Mouse (Mus musculus): ENCODE results near the gene Lefty1. TPM values are rescaled to one million over a fixed set of nuclear protein-coding genes. Genes with fewer than 3 reads are reported as not detected.
"Not testable (repeated sequence)": the region's sequence is repeated elsewhere in the genome, so short reads cannot be mapped to it uniquely, and the experiment has no call there.

The Lefty1 gene
- not detected for total RNA-seq (2018; cell fraction: chromatin; rRNA removed)
- total RNA-seq (2018; cell fraction: cytosol; rRNA removed), result 1 to 10 TPM in 3 of 26 experiments, under 1 TPM in 23; 0.18 to 1.4 (median 0.53) TPM
- under 1 TPM in 2 of 26 experiments, not detected in 24; 0.51 to 0.92 TPM for total RNA-seq (2018; cell fraction: nucleus; rRNA removed)
- 0.14 to 1.1 TPM (median 0.87 TPM) in 3 replicates for polyA plus RNA-seq (2018)

- no peak within 1 kb of the TSS for H3K4me3 ChIP-seq (ENCODE audit: inconsistent target)
- 91% methylated on average over 21 of the region's 21 CpGs for WGBS (ENCODE audit: missing documents)
- H3K27ac ChIP-seq, result no peak within 1 kb of the TSS
- H3K79me2 ChIP-seq (ENCODE audit: inconsistent target), result no peaks in the 10 kb centered on the region
- no peaks in the 10 kb centered on the region for H3K36me3 ChIP-seq (ENCODE audit: inconsistent target)
These were observed at the start of gene Lefty1 for GRCm38 (mm10) chr1:180934467-180935419. Lefty1 (plus strand) TSS chr1:180935022.

DNA sequence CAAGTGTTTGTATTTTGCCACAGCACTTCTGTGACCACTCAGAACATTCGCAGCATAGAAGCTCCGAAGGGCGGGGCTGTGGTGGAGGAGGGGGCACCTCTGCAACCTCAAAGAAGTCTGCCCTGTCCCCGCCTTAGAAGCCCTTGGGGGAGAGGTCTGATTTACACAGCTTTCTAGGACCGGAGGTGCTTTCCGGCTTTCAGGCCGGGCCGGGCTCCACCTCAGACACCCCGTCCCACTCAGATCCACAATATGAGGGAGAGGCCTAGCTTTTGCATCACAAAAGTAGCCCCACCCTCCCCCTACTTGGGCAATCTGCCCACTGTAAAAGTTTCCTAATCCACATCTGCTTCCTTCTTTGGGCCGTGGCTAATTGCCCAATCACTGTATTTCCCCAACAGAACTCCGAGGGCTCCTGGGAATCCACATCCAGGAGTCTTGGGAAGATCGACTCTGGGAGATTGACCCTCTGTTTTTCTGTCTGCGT, 46.2 kb upstream of the Lefty1 start:
- 1% methylated on average over 13 of the region's 13 CpGs for WGBS (ENCODE audit: missing documents)
- H3K79me2 ChIP-seq (ENCODE audit: inconsistent target), result no peaks in the 10 kb centered on the region
- H3K27ac ChIP-seq, result 0 out of 2 replicates have a peak overlapping the region, but pooled peaks have one; percentile 4
- H3K36me3 ChIP-seq (ENCODE audit: inconsistent target), result no peaks in the 10 kb centered on the region
- no peak overlapping the region for H3K4me3 ChIP-seq (ENCODE audit: inconsistent target)

- WGBS (ENCODE audit: missing documents), result 74% methylated on average over 7 of the region's 7 CpGs
- H3K79me2 ChIP-seq (ENCODE audit: inconsistent target), result no peaks in the 10 kb centered on the region
- no peak overlapping the region for H3K27ac ChIP-seq
- H3K4me3 ChIP-seq (ENCODE audit: inconsistent target), result no peak overlapping the region
- no peaks in the 10 kb centered on the region for H3K36me3 ChIP-seq (ENCODE audit: inconsistent target)
These were observed 45.6 kb upstream of the Lefty1 start for GRCm38 (mm10) chr1:180889172-180889571.

DNA sequence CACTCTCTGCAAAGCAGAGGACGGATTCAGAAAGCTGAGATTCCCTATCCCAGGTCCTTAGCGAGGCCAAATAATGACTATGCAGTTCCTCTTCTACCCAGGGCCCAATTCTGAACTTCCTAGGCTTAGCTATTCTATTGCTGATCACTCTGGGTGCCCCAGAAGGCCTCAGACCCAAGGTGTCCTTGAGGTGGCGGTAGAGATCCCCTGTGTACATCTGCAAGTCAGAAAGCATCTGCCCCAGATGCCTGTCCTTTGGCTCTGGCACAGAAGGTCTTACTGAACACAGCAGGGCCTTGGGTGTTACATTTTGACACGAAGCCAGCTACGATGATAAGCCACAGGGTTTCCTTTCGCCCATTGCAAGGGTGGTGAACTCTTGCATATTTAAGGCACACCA, 45.0 kb upstream of the Lefty1 start:
- no peak overlapping the region for H3K4me3 ChIP-seq (ENCODE audit: inconsistent target)
- 44% methylated on average over 6 of the region's 6 CpGs for WGBS (ENCODE audit: missing documents)
- H3K36me3 ChIP-seq (ENCODE audit: inconsistent target), result no peaks in the 10 kb centered on the region
- no peak overlapping the region for H3K27ac ChIP-seq
- no peaks in the 10 kb centered on the region for H3K79me2 ChIP-seq (ENCODE audit: inconsistent target)

DNA sequence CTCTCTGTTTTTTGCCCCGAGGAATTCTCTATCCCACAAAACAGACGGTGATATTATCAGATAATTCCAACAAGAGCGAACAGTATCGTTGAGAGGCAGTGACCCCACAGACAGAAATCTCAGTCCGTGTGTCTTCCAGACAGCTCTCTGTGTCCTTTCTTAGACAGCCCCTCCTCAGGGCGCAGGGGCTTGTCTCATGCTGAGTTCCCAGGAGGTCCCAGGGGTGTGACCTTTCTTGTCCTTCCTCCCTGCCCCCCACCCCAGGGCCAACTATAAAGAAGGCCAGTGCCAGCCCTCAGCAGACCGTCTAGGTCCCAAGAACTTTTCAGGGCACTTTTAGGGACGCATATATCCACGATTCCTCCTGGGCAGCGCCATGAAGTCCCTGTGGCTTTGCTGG, 42.0 kb upstream of the Lefty1 start, which contains the start of gene Lefty2:
Gene Lefty2 (plus strand): TSS at position 301 of the 400 bp plus-strand sequence.
- H3K27ac ChIP-seq, result no peak within 1 kb of the TSS
- no peak within 1 kb of the TSS for H3K4me3 ChIP-seq (ENCODE audit: inconsistent target)
- WGBS (ENCODE audit: missing documents), result 96% methylated on average over 10 of the region's 10 CpGs
- no peaks in the 10 kb centered on the region for H3K36me3 ChIP-seq (ENCODE audit: inconsistent target)
- no peaks in the 10 kb centered on the region for H3K79me2 ChIP-seq (ENCODE audit: inconsistent target)

- 23% methylated on average over 34 of the region's 51 CpGs for WGBS (ENCODE audit: missing documents)
- H3K36me3 ChIP-seq (ENCODE audit: inconsistent target), result not testable (repeated sequence)
These were observed 40.5 kb upstream of the Lefty1 start for GRCm38 (mm10) chr1:180894088-180894987.

DNA sequence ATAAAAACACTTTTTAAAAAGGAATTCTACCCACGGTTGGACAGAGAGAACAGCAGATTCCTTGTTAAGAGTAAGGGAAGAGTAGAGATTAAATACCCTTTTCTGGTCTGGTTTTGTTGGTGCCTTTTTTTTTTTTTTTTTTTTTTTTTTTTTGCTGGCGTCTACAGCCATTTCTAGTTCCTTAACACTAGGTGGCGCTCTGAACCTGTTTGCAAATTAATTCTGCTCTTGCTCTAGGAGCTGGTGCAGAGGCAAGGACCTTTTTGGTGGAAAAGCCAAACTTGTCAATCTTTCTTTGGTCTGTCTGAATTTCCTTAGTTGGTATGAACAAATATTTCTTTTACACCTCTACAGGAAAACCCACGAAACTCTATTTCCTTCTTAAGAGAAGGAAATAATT, 33.7 kb upstream of the Lefty1 start:
- Histone ChIP-seq H3K79me2 (ENCODE audit: inconsistent target) (peaks cover 18% of the 10 kb centered on the region; the same call in 1 of the 2 replicates), H3K4me3 (ENCODE audit: inconsistent target) (no peak overlapping the region), H3K27ac (no peak overlapping the region), H3K36me3 (ENCODE audit: inconsistent target) (no peaks in the 10 kb centered on the region)
- 3% methylated on average over 3 of the region's 4 CpGs for WGBS (ENCODE audit: missing documents)

More at GRCm38 (mm10) chr1:180894088-180894987, 40.5 kb upstream of the Lefty1 start:
- not testable (repeated sequence) for H3K27ac ChIP-seq; H3K4me3 ChIP-seq (ENCODE audit: inconsistent target); H3K79me2 ChIP-seq (ENCODE audit: inconsistent target)

DNA sequence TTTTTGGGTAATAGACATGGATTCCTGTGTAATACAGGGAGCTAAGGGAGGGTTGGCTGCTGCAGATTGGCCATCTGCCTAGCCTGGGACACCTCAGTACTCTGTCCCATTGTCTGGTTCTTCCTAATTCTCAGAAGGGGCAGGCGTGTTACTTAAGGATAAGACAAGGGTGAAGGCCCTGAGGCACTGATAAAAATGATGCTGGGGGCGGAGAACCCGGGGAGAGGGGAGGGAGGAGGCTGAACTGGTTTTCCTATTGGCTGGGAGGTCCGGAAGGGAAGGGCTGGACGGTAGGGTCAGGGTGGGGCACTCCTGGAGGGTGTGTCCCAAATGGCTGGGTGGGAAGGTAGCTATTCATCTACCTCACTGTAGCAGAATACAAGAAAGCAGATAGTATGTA, 31.9 kb upstream of the Lefty1 start:
- H3K27ac ChIP-seq, result no peak overlapping the region
- H3K4me3 ChIP-seq (ENCODE audit: inconsistent target), result no peak overlapping the region
- H3K36me3 ChIP-seq (ENCODE audit: inconsistent target), result peaks cover 9% of the 10 kb centered on the region; the same call in 1 of the 2 replicates
- 54% methylated on average over 4 of the region's 5 CpGs for whole genome bisulfite sequencing (ENCODE audit: missing documents)
- peaks cover 18% of the 10 kb centered on the region; the same call in 1 of the 2 replicates for H3K79me2 ChIP-seq (ENCODE audit: inconsistent target)

DNA sequence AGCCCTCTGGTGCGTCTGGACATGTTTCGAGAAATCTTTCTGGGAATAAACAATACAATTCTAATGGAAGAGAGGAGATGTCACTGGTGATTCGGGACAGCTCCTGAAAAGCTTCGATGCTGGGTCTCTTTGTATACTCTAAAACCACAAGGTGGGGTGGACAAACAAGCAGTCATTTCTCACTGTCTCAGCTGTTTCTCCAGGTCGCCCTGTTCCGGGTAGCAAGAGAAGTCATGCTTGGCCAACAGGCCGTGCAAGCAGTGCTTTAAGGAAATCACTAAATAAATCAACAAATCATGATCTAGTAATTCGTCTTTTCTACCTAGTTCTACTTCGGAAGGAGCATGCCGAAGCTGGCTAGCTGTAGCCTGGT, 31.2 kb upstream of the Lefty1 start:
- WGBS (ENCODE audit: missing documents), result 29% methylated on average over 10 of the region's 10 CpGs
- Histone ChIP-seq H3K36me3 (ENCODE audit: inconsistent target) (peaks cover 16% of the 10 kb centered on the region; the same call in 1 of the 2 replicates), H3K27ac (peak overlapping the region; percentile 39), H3K79me2 (ENCODE audit: inconsistent target) (peaks cover 18% of the 10 kb centered on the region; the same call in 1 of the 2 replicates), H3K4me3 (ENCODE audit: inconsistent target) (peak overlapping the region; percentile 53)

- WGBS (ENCODE audit: missing documents), result under 1% methylated on average over 51 of the region's 52 CpGs
These were observed 30.6 kb upstream of the Lefty1 start, which contains the start of gene Pycr2 for GRCm38 (mm10) chr1:180904039-180904814. Pycr2 (plus strand) TSS chr1:180904293.

GRCm38 (mm10) chr1:180904815-180905080, 30.1 kb upstream of the Lefty1 start:
- peaks cover 16% of the 10 kb centered on the region; the same call in 1 of the 2 replicates for H3K36me3 ChIP-seq (ENCODE audit: inconsistent target)
- 0 out of 2 replicates have a peak overlapping the region, but pooled peaks have one; percentile 4 for H3K27ac ChIP-seq
- peak overlapping the region; percentile 53 for H3K4me3 ChIP-seq (ENCODE audit: inconsistent target)
- WGBS (ENCODE audit: missing documents), result 2% methylated on average over 5 of the region's 5 CpGs
- peaks cover 18% of the 10 kb centered on the region; the same call in 1 of the 2 replicates for H3K79me2 ChIP-seq (ENCODE audit: inconsistent target)

More at GRCm38 (mm10) chr1:180904039-180904814, 30.6 kb upstream of the Lefty1 start, which contains the start of gene Pycr2:
- peaks cover 16% of the 10 kb centered on the region; the same call in 1 of the 2 replicates for H3K36me3 ChIP-seq (ENCODE audit: inconsistent target)
- H3K27ac ChIP-seq, result peak within 1 kb of the TSS; percentile 39
- peak within 1 kb of the TSS; percentile 53 for H3K4me3 ChIP-seq (ENCODE audit: inconsistent target)
- peaks cover 18% of the 10 kb centered on the region; the same call in 1 of the 2 replicates for H3K79me2 ChIP-seq (ENCODE audit: inconsistent target)

DNA sequence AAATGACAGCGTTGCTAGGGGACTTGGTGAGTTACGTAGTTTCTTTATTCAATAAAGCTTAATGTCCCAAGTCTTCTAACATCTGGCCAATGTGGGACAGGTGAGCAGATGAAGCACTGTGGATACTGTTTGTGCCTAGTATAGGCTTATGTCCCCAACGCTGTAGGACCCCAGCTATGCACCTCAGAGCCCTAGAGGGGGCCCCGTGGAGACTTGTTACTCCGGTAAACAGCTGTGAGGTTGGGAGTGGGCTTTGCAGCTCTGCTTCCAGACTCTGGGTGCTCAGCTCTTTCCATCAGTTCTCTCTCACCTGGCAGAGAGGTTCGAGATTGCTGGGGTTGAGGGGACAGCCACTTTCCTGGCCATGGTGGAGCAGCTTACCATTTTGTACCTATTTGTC, 29.5 kb upstream of the Lefty1 start:
- Histone ChIP-seq H3K36me3 (ENCODE audit: inconsistent target) (peaks cover 16% of the 10 kb centered on the region; the same call in 1 of the 2 replicates), H3K4me3 (ENCODE audit: inconsistent target) (no peak overlapping the region), H3K79me2 (ENCODE audit: inconsistent target) (peaks cover 18% of the 10 kb centered on the region; the same call in 1 of the 2 replicates), H3K27ac (no peak overlapping the region)
- WGBS (ENCODE audit: missing documents), result 70% methylated on average over 6 of the region's 6 CpGs

DNA sequence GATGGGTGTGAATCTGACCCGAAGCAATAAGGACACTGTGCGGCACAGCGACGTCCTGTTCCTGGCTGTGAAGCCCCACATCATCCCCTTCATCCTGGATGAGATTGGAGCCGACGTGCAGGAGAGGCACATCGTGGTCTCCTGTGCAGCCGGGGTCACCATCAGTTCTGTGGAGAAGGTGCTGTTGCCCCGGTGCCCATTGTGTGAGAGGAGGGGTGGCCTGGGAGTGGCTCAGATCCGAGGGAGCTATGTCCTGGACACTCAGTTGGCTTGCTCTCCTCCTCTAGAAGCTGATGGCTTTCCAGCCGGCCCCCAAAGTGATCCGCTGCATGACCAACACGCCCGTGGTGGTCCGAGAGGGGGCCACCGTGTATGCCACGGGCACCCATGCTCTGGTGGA, 28.9 kb upstream of the Lefty1 start:
- Histone ChIP-seq H3K27ac (no peak overlapping the region), H3K36me3 (ENCODE audit: inconsistent target) (peaks cover 16% of the 10 kb centered on the region; the same call in 1 of the 2 replicates), H3K79me2 (ENCODE audit: inconsistent target) (peaks cover 18% of the 10 kb centered on the region; the same call in 1 of the 2 replicates), H3K4me3 (ENCODE audit: inconsistent target) (no peak overlapping the region)
- WGBS (ENCODE audit: missing documents), result 98% methylated on average over 17 of the region's 17 CpGs
